Mouse (Mus musculus) c-Kit-positive CD71-positive TER-119-positive erythroid progenitor cells, embryonic 14.5 days (primary cell): ENCODE measurements around the gene Sfxn2.

Experiments
- DNase-seq: peaks from one replicate; pipeline ENCODE4 v3.0.0-alpha.2; 2013; ENCODE audit warnings: low spot score

Sfxn2 gene

GRCm38 (mm10) chr19:46631637-46632036 lies 58.5 kb downstream of the Sfxn2 start:
- DNase-seq: no peak

GRCm38 (mm10) chr19:46635766-46636165 lies 62.6 kb downstream of the Sfxn2 start:
- no peak for DNase-seq

GRCm38 (mm10) chr19:46637598-46637997 lies 64.4 kb downstream of the Sfxn2 start:
- DNase-seq: peak; percentile 45

GRCm38 (mm10) chr19:46639053-46639452 lies 65.9 kb downstream of the Sfxn2 start:
- DNase-seq: no peak

- DNase-seq: no peak
Observed at GRCm38 (mm10) chr19:46639496-46639895, 66.3 kb downstream of the Sfxn2 start.

GRCm38 (mm10) chr19:46640780-46641179 lies 67.6 kb downstream of the Sfxn2 start:
- no peak for DNase-seq

GRCm38 (mm10) chr19:46641420-46642085 lies 68.4 kb downstream of the Sfxn2 start:
- DNase-seq: no peak

GRCm38 (mm10) chr19:46642136-46642753 lies 69.1 kb downstream of the Sfxn2 start:
- DNase-seq: no peak

GRCm38 (mm10) chr19:46643236-46643635 lies 70.1 kb downstream of the Sfxn2 start:
- DNase-seq: no peak

- DNase-seq: no peak
Observed at GRCm38 (mm10) chr19:46644343-46644792, 71.2 kb downstream of the Sfxn2 start.

GRCm38 (mm10) chr19:46644793-46645602 lies 71.8 kb downstream of the Sfxn2 start:
- no peak for DNase-seq

GRCm38 (mm10) chr19:46646041-46646481 lies 72.9 kb downstream of the Sfxn2 start:
- DNase-seq: no peak

GRCm38 (mm10) chr19:46647254-46647653 lies 74.1 kb downstream of the Sfxn2 start:
- DNase-seq: no peak
